Mouse (Mus musculus): Measurements from ENCODE around the gene Klhdc1.

- TF ChIP-seq CTCF (IDR thresholded peaks at IDR 0.05; ENCODE audit: insufficient read depth, low read depth, low read length) (no peak), POLR2A (IDR thresholded peaks at IDR 0.05; ENCODE audit: insufficient read depth, low read depth, low read length) (no peak)
These were observed 24.1 kb downstream of the Klhdc1 start for GRCm38 (mm10) chr12:69265031-69265430.

All from olfactory bulb, adult 2 months (tissue).